In genomic region chr5:148463783-148464294, GRCm38 (mm10) we compare ENCODE assay signal across 27 mouse cellular contexts.
DNase-seq lines count a peak whose midpoint lies in the region; ATAC-seq and TF ChIP-seq lines count a peak whose summit lies in the region.
"Had no signal": no experiment of that assay in that cellular context is flagged by ENCODE, and none has a peak within 500 bp of the region (broad histone marks: within the 10 kb centered on the region; RNA-seq: fewer than 3 reads in every experiment).

No protein-coding gene starts in this region.

- ATAC-seq in forebrain, postnatal 0 days = 0 out of 2 replicates have a peak, but pooled peaks have one; percentile 23
- no peak for ATAC-seq in forebrain, embryonic 14.5 days
- ATAC-seq in intestine, embryonic 16.5 days = no peak
- ATAC-seq: activated CD4-positive, CD25-positive, alpha-beta regulatory T cell, adult 4 months; forebrain, embryonic 15.5 days; intestine, postnatal 0 days had no signal

- no peaks in the 10 kb centered on the region for H3K27me3 ChIP-seq in forebrain, postnatal 0 days (ENCODE audit: insufficient read depth, low read length)
- H3K27me3 ChIP-seq in forebrain, embryonic 14.5 days (replicated peaks; ENCODE audit: control insufficient read depth, insufficient read depth, low read length) = no peaks in the 10 kb centered on the region
- H3K27me3 ChIP-seq in intestine, embryonic 16.5 days (replicated peaks; ENCODE audit: control insufficient read depth, insufficient read depth, low read length) = no peaks in the 10 kb centered on the region
- H3K27me3 ChIP-seq: CH12.LX; forebrain, embryonic 15.5 days; hindbrain, embryonic 13.5 days; neural tube, embryonic 12.5 days had no signal

- no peak overlapping the region for H3K4me3 ChIP-seq in forebrain, postnatal 0 days (ENCODE audit: low read depth, low read length)
- H3K4me3 ChIP-seq in forebrain, embryonic 14.5 days (ENCODE audit: low read depth, low read length) = no peak overlapping the region
- H3K4me3 ChIP-seq in intestine, embryonic 16.5 days (ENCODE audit: low read length) = no peak overlapping the region
- H3K4me3 ChIP-seq: forebrain, embryonic 15.5 days; hindbrain, embryonic 13.5 days; midbrain, embryonic 10.5 days; myocyte; neural tube, embryonic 12.5 days had no signal

- H3K4me2 ChIP-seq in forebrain, postnatal 0 days (ENCODE audit: low read depth) = no peak overlapping the region
- no peak overlapping the region for H3K4me2 ChIP-seq in forebrain, embryonic 14.5 days (ENCODE audit: low read length)
- H3K4me2 ChIP-seq in intestine, embryonic 16.5 days (ENCODE audit: low read depth, low read length) = no peak overlapping the region
- H3K4me2 ChIP-seq: forebrain, embryonic 15.5 days; heart, embryonic 11.5 days; hindbrain, embryonic 13.5 days; neural tube, embryonic 12.5 days had no signal

- H3K9me3 ChIP-seq in forebrain, postnatal 0 days (ENCODE audit: low read length) = no peaks in the 10 kb centered on the region
- H3K9me3 ChIP-seq in forebrain, embryonic 14.5 days (replicated peaks; ENCODE audit: control insufficient read depth, low read length) = no peaks in the 10 kb centered on the region
- peaks cover 5% of the 10 kb centered on the region; the same call in 1 of the 2 replicates for H3K9me3 ChIP-seq in intestine, embryonic 16.5 days (ENCODE audit: control insufficient read depth, low read length)

- peak; percentile 32 for DNase-seq in forebrain, postnatal 0 days
- DNase-seq in forebrain, embryonic 14.5 days (ENCODE audit: low spot score) = no peak
- peak; percentile 23 to 33 for DNase-seq in left cerebral cortex, postnatal 14 days (ENCODE audit: low spot score in 2 of 2)
- no peak for DNase-seq in left cerebral cortex, postnatal 10 days (ENCODE audit: extremely low spot score in 1 of 2, low spot score in 2 of 2)
- DNase-seq in right cerebral cortex, postnatal 36 days (ENCODE audit: low spot score in 2 of 2) = peak; percentile 13 to 21
- DNase-seq in right cerebral cortex, postnatal 25 days = no peak
- DNase-seq: adrenal gland, adult 2 months; cerebellum, adult 8-10 months; cerebellum, postnatal 25 days; gastrocnemius, postnatal 25 days; heart, adult 11 months; heart, postnatal 36 days; kidney, postnatal 25 days; liver; lung, adult 2 months; thymus, postnatal 14 days had no signal

- TF ChIP-seq CTCF in forebrain, postnatal 0 days (IDR thresholded peaks at IDR 0.05; ENCODE audit: low read depth) = no peak

- no peak overlapping the region for H3K9ac ChIP-seq in forebrain, postnatal 0 days
- H3K9ac ChIP-seq in forebrain, embryonic 14.5 days (ENCODE audit: low read length) = no peak overlapping the region
- no peak overlapping the region for H3K9ac ChIP-seq in intestine, embryonic 16.5 days (ENCODE audit: low read depth, low read length)
- H3K9ac ChIP-seq: forebrain, embryonic 15.5 days; hindbrain, embryonic 13.5 days; liver, embryonic 14.5 days; neural tube, embryonic 12.5 days had no signal

- H3K36me3 ChIP-seq in forebrain, postnatal 0 days (ENCODE audit: insufficient read depth) = no peaks in the 10 kb centered on the region
- no peaks in the 10 kb centered on the region for H3K36me3 ChIP-seq in forebrain, embryonic 14.5 days (ENCODE audit: control insufficient read depth, insufficient read depth, low read length)
- H3K36me3 ChIP-seq in intestine, embryonic 16.5 days (ENCODE audit: control insufficient read depth, insufficient read depth, low read length) = no peaks in the 10 kb centered on the region
- H3K36me3 ChIP-seq: forebrain, embryonic 15.5 days; hindbrain, embryonic 13.5 days; midbrain, embryonic 10.5 days; neural tube, embryonic 12.5 days had no signal

- intact Hi-C loops in left cerebral cortex, postnatal 14 days (cut with DNase I) = no loop called here
- intact Hi-C loops in left cerebral cortex, postnatal 10 days (cut with DNase I) = no loop called here

- no peak overlapping the region for H3K27ac ChIP-seq in forebrain, postnatal 0 days (ENCODE audit: low read depth, low read length)
- H3K27ac ChIP-seq in forebrain, embryonic 14.5 days (ENCODE audit: low read depth, low read length) = no peak overlapping the region
- H3K27ac ChIP-seq in intestine, embryonic 16.5 days (ENCODE audit: low read length) = no peak overlapping the region
- H3K27ac ChIP-seq: forebrain, embryonic 15.5 days; hindbrain, embryonic 13.5 days; liver, embryonic 14.5 days; midbrain, embryonic 10.5 days; neural tube, embryonic 12.5 days had no signal

- WGBS in forebrain, postnatal 0 days = 74% methylated on average over 6 of the region's 6 CpGs
- whole genome bisulfite sequencing in forebrain, embryonic 14.5 days = 89% methylated on average over 6 of the region's 6 CpGs
- WGBS in intestine, embryonic 16.5 days = 88% methylated on average over 6 of the region's 6 CpGs

- no peaks in the 10 kb centered on the region for H3K4me1 ChIP-seq in forebrain, postnatal 0 days (ENCODE audit: insufficient read depth)
- 0 out of 2 replicates have a peak, but pooled peaks cover 2% of the 10 kb centered on the region for H3K4me1 ChIP-seq in forebrain, embryonic 14.5 days (ENCODE audit: control insufficient read depth, insufficient read depth, low read length)
- H3K4me1 ChIP-seq in intestine, embryonic 16.5 days (ENCODE audit: control insufficient read depth, insufficient read depth, low read length) = no peaks in the 10 kb centered on the region
- H3K4me1 ChIP-seq: forebrain, embryonic 15.5 days had no signal

Comparison
In these comparisons a context has a peak if more than half of its experiments do, and no peak if none do; other contexts are left out.
1. DNase-seq: peak in forebrain, postnatal 0 days (single experiment), left cerebral cortex, postnatal 14 days (2 of 2) and right cerebral cortex, postnatal 36 days (2 of 2); none in forebrain, embryonic 14.5 days (single experiment), left cerebral cortex, postnatal 10 days (0 of 2) and right cerebral cortex, postnatal 25 days (single experiment).